Mouse (Mus musculus): ENCODE measurements at regions not wholly inside any gene's neighbourhood (a gene's known extent, or its start where the extent isn't known, plus 50 kb on each side); places are given as distances from the start of the nearest gene placed in this dataset.

- 48% methylated on average over 1 of the region's 1 CpGs for WGBS
- Histone ChIP-seq H3K4me3 (replicated peaks; ENCODE audit: low read length) (no peak overlapping the region), H3K27ac (replicated peaks; ENCODE audit: low read depth, low read length) (no peak overlapping the region), H3K9ac (ENCODE audit: low read depth, low read length, severe bottlenecking) (no peak overlapping the region), H3K4me2 (replicated peaks; ENCODE audit: low read depth, low read length, severe bottlenecking) (no peak overlapping the region), H3K27me3 (ENCODE audit: control insufficient read depth, insufficient read depth, low read length) (no peaks in the 10 kb centered on the region), H3K9me3 (ENCODE audit: control insufficient read depth, low read length) (no peaks in the 10 kb centered on the region), H3K4me1 (ENCODE audit: control insufficient read depth, insufficient read depth, low read length) (no peaks in the 10 kb centered on the region), H3K36me3 (ENCODE audit: control insufficient read depth, insufficient read depth, low read length) (no peaks in the 10 kb centered on the region)
- DNase-seq (ENCODE audit: low spot score) (no peak), ATAC-seq (ENCODE audit: low FRiP score, low read depth) (no peak)
- TF ChIP-seq POLR2A (IDR thresholded peaks at IDR 0.05; ENCODE audit: borderline replicate concordance, extremely low read depth, insufficient read depth, insufficient read length): no peak
Measured at GRCm38 (mm10) chr6:111882557-111882956, 391.0 kb upstream of the Lmcd1 start.

- ATAC-seq (ENCODE audit: low FRiP score, low read depth): no peak
- no peak for TF ChIP-seq POLR2A (IDR thresholded peaks at IDR 0.05; ENCODE audit: borderline replicate concordance, extremely low read depth, insufficient read depth, insufficient read length)
- H3K4me3 ChIP-seq (replicated peaks; ENCODE audit: low read length): no peak overlapping the region
- no peaks in the 10 kb centered on the region for H3K9me3 ChIP-seq (ENCODE audit: control insufficient read depth, low read length)
- 64% methylated on average over 1 of the region's 1 CpGs for WGBS
- DNase-seq (ENCODE audit: low spot score): peak; percentile 40
- no peaks in the 10 kb centered on the region for H3K36me3 ChIP-seq (ENCODE audit: control insufficient read depth, insufficient read depth, low read length)
- no peaks in the 10 kb centered on the region for H3K27me3 ChIP-seq (ENCODE audit: control insufficient read depth, insufficient read depth, low read length)
- H3K4me2 ChIP-seq (replicated peaks; ENCODE audit: low read depth, low read length, severe bottlenecking): no peak overlapping the region
- no peak overlapping the region for H3K27ac ChIP-seq (replicated peaks; ENCODE audit: low read depth, low read length)
- H3K4me1 ChIP-seq (ENCODE audit: control insufficient read depth, insufficient read depth, low read length): no peaks in the 10 kb centered on the region
- no peak overlapping the region for H3K9ac ChIP-seq (ENCODE audit: low read depth, low read length, severe bottlenecking)
Measured at GRCm38 (mm10) chr6:111883946-111884345, 389.6 kb upstream of the Lmcd1 start.

GRCm38 (mm10) chr6:111911997-111912396 lies 361.6 kb upstream of the Lmcd1 start:
- no peak for ATAC-seq (ENCODE audit: low FRiP score, low read depth)
- no peak overlapping the region for H3K4me3 ChIP-seq (replicated peaks; ENCODE audit: low read length)
- H3K27ac ChIP-seq (replicated peaks; ENCODE audit: low read depth, low read length): no peak overlapping the region
- H3K36me3 ChIP-seq (ENCODE audit: control insufficient read depth, insufficient read depth, low read length): no peaks in the 10 kb centered on the region
- no peaks in the 10 kb centered on the region for H3K27me3 ChIP-seq (ENCODE audit: control insufficient read depth, insufficient read depth, low read length)
- no peak for TF ChIP-seq POLR2A (IDR thresholded peaks at IDR 0.05; ENCODE audit: borderline replicate concordance, extremely low read depth, insufficient read depth, insufficient read length)
- DNase-seq (ENCODE audit: low spot score): no peak
- no peak overlapping the region for H3K9ac ChIP-seq (ENCODE audit: low read depth, low read length, severe bottlenecking)
- no peaks in the 10 kb centered on the region for H3K4me1 ChIP-seq (ENCODE audit: control insufficient read depth, insufficient read depth, low read length)
- no peak overlapping the region for H3K4me2 ChIP-seq (replicated peaks; ENCODE audit: low read depth, low read length, severe bottlenecking)
- no peaks in the 10 kb centered on the region for H3K9me3 ChIP-seq (ENCODE audit: control insufficient read depth, low read length)
- 63% methylated on average over 2 of the region's 2 CpGs for WGBS

GRCm38 (mm10) chr6:111913771-111914405 lies 359.7 kb upstream of the Lmcd1 start:
- WGBS: 67% methylated on average over 11 of the region's 11 CpGs
- no peaks in the 10 kb centered on the region for H3K27me3 ChIP-seq (ENCODE audit: control insufficient read depth, insufficient read depth, low read length)

GRCm38 (mm10) chr6:111917248-111917721 lies 356.3 kb upstream of the Lmcd1 start:
- ATAC-seq (ENCODE audit: low FRiP score, low read depth) (no peak), DNase-seq (ENCODE audit: low spot score) (no peak)
- H3K9ac ChIP-seq (ENCODE audit: low read depth, low read length, severe bottlenecking): no peak overlapping the region
- TF ChIP-seq POLR2A (IDR thresholded peaks at IDR 0.05; ENCODE audit: borderline replicate concordance, extremely low read depth, insufficient read depth, insufficient read length): no peak
- WGBS: 30% methylated on average over 6 of the region's 6 CpGs
- H3K4me3 ChIP-seq (replicated peaks; ENCODE audit: low read length): no peak overlapping the region
- H3K36me3 ChIP-seq (ENCODE audit: control insufficient read depth, insufficient read depth, low read length): no peaks in the 10 kb centered on the region
- H3K27me3 ChIP-seq (ENCODE audit: control insufficient read depth, insufficient read depth, low read length): no peaks in the 10 kb centered on the region
- no peak overlapping the region for H3K27ac ChIP-seq (replicated peaks; ENCODE audit: low read depth, low read length)
- no peaks in the 10 kb centered on the region for H3K4me1 ChIP-seq (ENCODE audit: control insufficient read depth, insufficient read depth, low read length)
- no peaks in the 10 kb centered on the region for H3K9me3 ChIP-seq (ENCODE audit: control insufficient read depth, low read length)
- no peak overlapping the region for H3K4me2 ChIP-seq (replicated peaks; ENCODE audit: low read depth, low read length, severe bottlenecking)

More at GRCm38 (mm10) chr6:111913771-111914405, 359.7 kb upstream of the Lmcd1 start:
- H3K4me2 ChIP-seq (replicated peaks; ENCODE audit: low read depth, low read length, severe bottlenecking): no peak overlapping the region
- H3K4me3 ChIP-seq (replicated peaks; ENCODE audit: low read length): no peak overlapping the region
- TF ChIP-seq POLR2A (IDR thresholded peaks at IDR 0.05; ENCODE audit: borderline replicate concordance, extremely low read depth, insufficient read depth, insufficient read length): no peak
- no peaks in the 10 kb centered on the region for H3K4me1 ChIP-seq (ENCODE audit: control insufficient read depth, insufficient read depth, low read length)
- ATAC-seq (ENCODE audit: low FRiP score, low read depth) (no peak), DNase-seq (ENCODE audit: low spot score) (no peak)
- H3K36me3 ChIP-seq (ENCODE audit: control insufficient read depth, insufficient read depth, low read length): no peaks in the 10 kb centered on the region
- no peak overlapping the region for H3K9ac ChIP-seq (ENCODE audit: low read depth, low read length, severe bottlenecking)
- no peaks in the 10 kb centered on the region for H3K9me3 ChIP-seq (ENCODE audit: control insufficient read depth, low read length)
- no peak overlapping the region for H3K27ac ChIP-seq (replicated peaks; ENCODE audit: low read depth, low read length)

Data from limb, embryonic 14.5 days (tissue).